Mouse (Mus musculus) megakaryocyte, embryonic 14.5 days (primary cell): ENCODE results near the gene Hist1h4f. TPM values are rescaled to one million over a fixed set of nuclear protein-coding genes. Genes with fewer than 3 reads are reported as not detected.
A peak's percentile ranks its signal among the peaks of the same experiment; 100 is the strongest.

ENCODE experiments used
- H3K27me3 ChIP-seq: replicated peaks from 2 replicates; pipeline ENCODE3; 2012; ENCODE audit warnings: inconsistent platforms
- H3K36me3 ChIP-seq: replicated peaks from 2 replicates; pipeline ENCODE3; 2012; ENCODE audit warnings: low read length, inconsistent platforms, mixed read lengths
- H3K4me1 ChIP-seq: 2 replicates; pipeline ENCODE4 v1.6.1; 2012; ENCODE audit warnings: inconsistent platforms
- H3K4me3 ChIP-seq: replicated peaks from 2 replicates; pipeline ENCODE3; 2012; ENCODE audit warnings: moderate library complexity, mild to moderate bottlenecking, inconsistent platforms
- H3K9me3 ChIP-seq: 2 replicates; pipeline ENCODE4 v1.6.1; 2012; ENCODE audit warnings: inconsistent platforms
- FLI1 ChIP-seq: IDR thresholded peaks from 2 replicates; pipeline ENCODE4 v1.6.1; 2012; ENCODE audit warnings: low read length, inconsistent platforms, mixed read lengths
- GATA1 ChIP-seq: IDR thresholded peaks from 3 replicates; pipeline ENCODE4 v1.6.1; 2012; ENCODE audit warnings: mixed read lengths, low read length, inconsistent platforms, borderline replicate concordance
- polyA plus RNA-seq: library from polyadenylated mRNA; stranded (reverse); fragments of >175 nt; gene quantifications from 2 replicates; pipeline ENCODE4 v1.2.3, GENCODE M21; 2012; ENCODE audit warnings: low replicate concordance; ENCODE audit not compliant: insufficient read depth

Hist1h4f gene
- polyA plus RNA-seq, 1 experiment = 30.2 TPM

- Histone ChIP-seq H3K9me3 (no peaks in the 10 kb centered on the region), H3K36me3 (no peaks in the 10 kb centered on the region), H3K4me3 (peak within 1 kb of the TSS; percentile 91), H3K4me1 (peaks cover 50% of the 10 kb centered on the region), H3K27me3 (no peaks in the 10 kb centered on the region)
- no peak for TF ChIP-seq FLI1
These were observed 20.3 kb downstream of the Hist1h4f start, which contains the start of gene Hist1h4h for GRCm38 (mm10) chr13:23530901-23531875. TSS of gene Hist1h4h (plus strand) at chr13:23531050.

- Histone ChIP-seq H3K4me3 (peak overlapping the region; percentile 91), H3K4me1 (peaks cover 56% of the 10 kb centered on the region), H3K36me3 (no peaks in the 10 kb centered on the region), H3K27me3 (no peaks in the 10 kb centered on the region), H3K9me3 (no peaks in the 10 kb centered on the region)
- no peak for TF ChIP-seq FLI1
- no peak for TF ChIP-seq GATA1
These were observed 21.1 kb downstream of the Hist1h4f start for GRCm38 (mm10) chr13:23530181-23530900.

GRCm38 (mm10) chr13:23529480-23530165 lies 21.8 kb downstream of the Hist1h4f start:
- Histone ChIP-seq H3K9me3 (no peaks in the 10 kb centered on the region), H3K4me3 (peak overlapping the region; percentile 91), H3K4me1 (peaks cover 55% of the 10 kb centered on the region), H3K36me3 (no peaks in the 10 kb centered on the region), H3K27me3 (no peaks in the 10 kb centered on the region)
- no peak for TF ChIP-seq FLI1
- no peak for TF ChIP-seq GATA1

GRCm38 (mm10) chr13:23529005-23529404 lies 22.4 kb downstream of the Hist1h4f start:
- Histone ChIP-seq H3K9me3 (no peaks in the 10 kb centered on the region), H3K27me3 (no peaks in the 10 kb centered on the region), H3K36me3 (no peaks in the 10 kb centered on the region), H3K4me3 (no peak overlapping the region), H3K4me1 (peaks cover 57% of the 10 kb centered on the region)
- TF ChIP-seq GATA1 (no peak), FLI1 (no peak)

- Histone ChIP-seq H3K4me3 (peak overlapping the region; percentile 88), H3K27me3 (no peaks in the 10 kb centered on the region), H3K4me1 (peaks cover 62% of the 10 kb centered on the region), H3K9me3 (no peaks in the 10 kb centered on the region), H3K36me3 (no peaks in the 10 kb centered on the region)
- TF ChIP-seq GATA1 (no peak), FLI1 (no peak)
These were observed 25.1 kb downstream of the Hist1h4f start for GRCm38 (mm10) chr13:23526312-23526711.

- Histone ChIP-seq H3K36me3 (no peaks in the 10 kb centered on the region), H3K27me3 (no peaks in the 10 kb centered on the region), H3K9me3 (no peaks in the 10 kb centered on the region), H3K4me3 (peak overlapping the region; percentile 88), H3K4me1 (peaks cover 64% of the 10 kb centered on the region)
- no peak for TF ChIP-seq FLI1
- no peak for TF ChIP-seq GATA1
These were observed 25.5 kb downstream of the Hist1h4f start for GRCm38 (mm10) chr13:23525901-23526300.

- Histone ChIP-seq H3K27me3 (no peaks in the 10 kb centered on the region), H3K36me3 (no peaks in the 10 kb centered on the region), H3K4me1 (peaks cover 71% of the 10 kb centered on the region), H3K4me3 (peak overlapping the region; percentile 8), H3K9me3 (no peaks in the 10 kb centered on the region)
- TF ChIP-seq GATA1 = no peak
- TF ChIP-seq FLI1 = no peak
These were observed 26.8 kb downstream of the Hist1h4f start for GRCm38 (mm10) chr13:23524654-23525053.

- peaks cover 71% of the 10 kb centered on the region for H3K4me1 ChIP-seq
- peak overlapping the region; percentile 35 for H3K4me3 ChIP-seq
- no peaks in the 10 kb centered on the region for H3K27me3 ChIP-seq
- TF ChIP-seq GATA1 (no peak), FLI1 (no peak)
- no peaks in the 10 kb centered on the region for H3K36me3 ChIP-seq
- H3K9me3 ChIP-seq = no peaks in the 10 kb centered on the region
These were observed 27.5 kb downstream of the Hist1h4f start for GRCm38 (mm10) chr13:23523976-23524375.

- Histone ChIP-seq H3K27me3 (no peaks in the 10 kb centered on the region), H3K36me3 (no peaks in the 10 kb centered on the region), H3K4me3 (peak overlapping the region; percentile 80), H3K9me3 (no peaks in the 10 kb centered on the region), H3K4me1 (peaks cover 60% of the 10 kb centered on the region)
- no peak for TF ChIP-seq FLI1
- TF ChIP-seq GATA1 = no peak
These were observed 29.7 kb downstream of the Hist1h4f start for GRCm38 (mm10) chr13:23521703-23522102.

- TF ChIP-seq FLI1 (no peak), GATA1 (no peak)
- peak overlapping the region; percentile 89 for H3K4me3 ChIP-seq
These were observed 32.0 kb downstream of the Hist1h4f start for GRCm38 (mm10) chr13:23519416-23519815.

More at GRCm38 (mm10) chr13:23519416-23519815, 32.0 kb downstream of the Hist1h4f start:
- Histone ChIP-seq H3K9me3 (no peaks in the 10 kb centered on the region), H3K36me3 (no peaks in the 10 kb centered on the region), H3K27me3 (no peaks in the 10 kb centered on the region), H3K4me1 (peaks cover 52% of the 10 kb centered on the region)
